Mouse (Mus musculus): ENCODE measurements at regions not wholly inside any gene's neighbourhood (a gene's known extent, or its start where the extent isn't known, plus 50 kb on each side); places are given as distances from the start of the nearest gene placed in this dataset.

- no peak for TF ChIP-seq CTCF (conservative IDR thresholded peaks at IDR 0.05; ENCODE audit: insufficient read depth, insufficient read length, low read depth, low read length)
- TF ChIP-seq POLR2A (IDR thresholded peaks at IDR 0.05; ENCODE audit: low read depth, low read length) = no peak
These were observed 74.2 kb upstream of the Ralgps2 start for GRCm38 (mm10) chr1:157013669-157014048.

Measured in kidney, adult 2 months (tissue).